Mouse (Mus musculus): ENCODE results near the gene Gm11273. TPM values are rescaled to one million over a fixed set of nuclear protein-coding genes. Genes with fewer than 3 reads are reported as not detected.

Gene Gm11273
- total and polyA plus RNA-seq, 3 experiments: 21.0 to 279 (median 28.3) TPM

- no peak for TF ChIP-seq ZC3H11A (IDR thresholded peaks at IDR 0.05; ENCODE audit: low read depth, low read length)
- no peak for TF ChIP-seq POLR2A (IDR thresholded peaks at IDR 0.05; ENCODE audit: low read depth, low read length)
- no peak for TF ChIP-seq ZNF384 (IDR thresholded peaks at IDR 0.05; ENCODE audit: low read depth, low read length)
- no peak for TF ChIP-seq ZKSCAN1 (IDR thresholded peaks at IDR 0.05; ENCODE audit: borderline replicate concordance, low read depth, low read length)
- no peak for TF ChIP-seq E2F4 (IDR thresholded peaks at IDR 0.05; ENCODE audit: insufficient replicate concordance, low read depth, low read length)
- no peak for TF ChIP-seq MAZ (IDR thresholded peaks at IDR 0.05; ENCODE audit: low read depth, low read length)
- peak overlapping the region; percentile 80 for H3K9ac ChIP-seq (ENCODE audit: insufficient read depth, low read depth)
- no peaks in the 10 kb centered on the region for H3K9me3 ChIP-seq (replicated peaks; ENCODE audit: low read length)
- H3K4me1 ChIP-seq (ENCODE audit: control insufficient read depth in 1 of 2, insufficient read depth in 2 of 2): peaks cover 0 to 23% of the 10 kb centered on the region in 2 experiments; a peak in 2 of 4 replicates
- H3K4me2 ChIP-seq (ENCODE audit: insufficient read depth, low read depth, poor library complexity, severe bottlenecking): peak overlapping the region; percentile 96
- in situ Hi-C loops (cut with MboI; ENCODE audit: low pct_ligation_motif_present, low pct_unique_long_range_greater_than_20kb, low sequenced_read_pairs): loop anchor here (10.0 kb wide), 1 partner anchor 48 kb away; the partner anchor contains the start of gene Zkscan3
- H3K27ac ChIP-seq (ENCODE audit: insufficient read depth, low read depth): no peak overlapping the region
- H3K36me3 ChIP-seq (replicated peaks in 1 of 2; ENCODE audit: control insufficient read depth in 1 of 2, insufficient read depth in 1 of 2, low read length in 1 of 2): peaks cover 9 to 33% of the 10 kb centered on the region in 2 experiments
- no peak for DNase-seq (ENCODE audit: extremely low read depth)
- H3K79me2 ChIP-seq (replicated peaks; ENCODE audit: control insufficient read depth, extremely low read depth, insufficient read depth, poor library complexity, severe bottlenecking): peaks cover 31% of the 10 kb centered on the region
- H3K4me3 ChIP-seq (replicated peaks in 1 of 3; ENCODE audit: low read depth in 2 of 3, low read length in 2 of 3, poor library complexity in 1 of 3): peak overlapping the region; percentile 83 to 97 (median 94)
- no peaks in the 10 kb centered on the region for H3K27me3 ChIP-seq (replicated peaks)
- dilution Hi-C loops (cut with MboI; ENCODE audit: extremely low pct_ligation_motif_present, extremely low pct_unique_long_range_greater_than_20kb, low sequenced_read_pairs): no loop called here
Measured at GRCm38 (mm10) chr13:21453042-21453441, 48.2 kb downstream of the Gm11273 start.

Other genes starting within 250 kb of the Gm11273 start
Only the 20 nearest of the 26 such genes appear.
- not detected in 2 replicates for gene Gpx5, start 208.7 kb downstream of the Gm11273 start, total RNA-seq (2012; rRNA removed)
- not detected in 2 replicates for gene Gpx5, start 208.7 kb downstream of the Gm11273 start, total RNA-seq (2014; rRNA removed)
- gene Gpx5, start 208.7 kb downstream of the Gm11273 start, polyA plus RNA-seq (2012; ENCODE audit: insufficient read length, low read depth): not detected in 2 replicates
- 0.29 TPM in 1 of 2 replicates, not detected in the other for gene Gpx6, start 189.3 kb downstream of the Gm11273 start, total RNA-seq (2012; rRNA removed)
- gene Gpx6, start 189.3 kb downstream of the Gm11273 start, total RNA-seq (2014; rRNA removed): 1.3 and 1.4 TPM in 2 replicates
- gene Gpx6, start 189.3 kb downstream of the Gm11273 start, polyA plus RNA-seq (2012; ENCODE audit: insufficient read length, low read depth): 1.2 and 2.2 TPM in 2 replicates
- not detected in 2 replicates for gene Olfr1367, start 154.5 kb downstream of the Gm11273 start, total RNA-seq (2012; rRNA removed)
- gene Olfr1367, start 154.5 kb downstream of the Gm11273 start, total RNA-seq (2014; rRNA removed): not detected in 2 replicates
- not detected in 2 replicates for gene Olfr1367, start 154.5 kb downstream of the Gm11273 start, polyA plus RNA-seq (2012; ENCODE audit: insufficient read length, low read depth)
- gene Zscan12, start 138.6 kb downstream of the Gm11273 start, total RNA-seq (2012; rRNA removed): 9.9 and 10.2 TPM in 2 replicates
- 14.7 and 15.1 TPM in 2 replicates for gene Zscan12, start 138.6 kb downstream of the Gm11273 start, total RNA-seq (2014; rRNA removed)
- gene Zscan12, start 138.6 kb downstream of the Gm11273 start, polyA plus RNA-seq (2012; ENCODE audit: insufficient read length, low read depth): 10.6 and 10.7 TPM in 2 replicates
- 20.0 and 20.9 TPM in 2 replicates for gene Zkscan3, start 98.7 kb downstream of the Gm11273 start, total RNA-seq (2012; rRNA removed)
- 32.7 and 36.2 TPM in 2 replicates for gene Zkscan3, start 98.7 kb downstream of the Gm11273 start, total RNA-seq (2014; rRNA removed)
- gene Zkscan3, start 98.7 kb downstream of the Gm11273 start, polyA plus RNA-seq (2012; ENCODE audit: insufficient read length, low read depth): 18.1 and 19.1 TPM in 2 replicates
- gene Pgbd1, start 60.4 kb downstream of the Gm11273 start, total RNA-seq (2012; rRNA removed): 3.1 and 4.0 TPM in 2 replicates
- gene Pgbd1, start 60.4 kb downstream of the Gm11273 start, total RNA-seq (2014; rRNA removed): 7.0 and 7.4 TPM in 2 replicates
- 3.0 and 3.9 TPM in 2 replicates for gene Pgbd1, start 60.4 kb downstream of the Gm11273 start, polyA plus RNA-seq (2012; ENCODE audit: insufficient read length, low read depth)
- gene Zscan26, start 47.7 kb downstream of the Gm11273 start, total RNA-seq (2012; rRNA removed): 14.8 and 16.0 TPM in 2 replicates
- 20.9 and 25.9 TPM in 2 replicates for gene Zscan26, start 47.7 kb downstream of the Gm11273 start, total RNA-seq (2014; rRNA removed)
- 13.4 and 14.2 TPM in 2 replicates for gene Zscan26, start 47.7 kb downstream of the Gm11273 start, polyA plus RNA-seq (2012; ENCODE audit: insufficient read length, low read depth)
- 0.76 and 0.80 TPM in 2 replicates for gene Nkapl, start 32.9 kb downstream of the Gm11273 start, total RNA-seq (2012; rRNA removed)
- 0.84 and 0.90 TPM in 2 replicates for gene Nkapl, start 32.9 kb downstream of the Gm11273 start, total RNA-seq (2014; rRNA removed)
- 0.26 and 0.56 TPM in 2 replicates for gene Nkapl, start 32.9 kb downstream of the Gm11273 start, polyA plus RNA-seq (2012; ENCODE audit: insufficient read length, low read depth)
- not detected in 2 replicates for gene Zkscan4, start 22.5 kb downstream of the Gm11273 start, total RNA-seq (2012; rRNA removed)
- not detected in 2 replicates for gene Zkscan4, start 22.5 kb downstream of the Gm11273 start, total RNA-seq (2014; rRNA removed)
- not detected in 2 replicates for gene Zkscan4, start 22.5 kb downstream of the Gm11273 start, polyA plus RNA-seq (2012; ENCODE audit: insufficient read length, low read depth)
- not detected in 2 replicates for gene Gm10065, start 22.0 kb downstream of the Gm11273 start, total RNA-seq (2012; rRNA removed)
- gene Gm10065, start 22.0 kb downstream of the Gm11273 start, total RNA-seq (2014; rRNA removed): not detected in 2 replicates
- gene Gm10065, start 22.0 kb downstream of the Gm11273 start, polyA plus RNA-seq (2012; ENCODE audit: insufficient read length, low read depth): not detected in 2 replicates
- gene AK157302, start 6.2 kb downstream of the Gm11273 start, total RNA-seq (2012; rRNA removed): 0.17 and 0.29 TPM in 2 replicates
- 0.47 TPM in 2 replicates for gene AK157302, start 6.2 kb downstream of the Gm11273 start, total RNA-seq (2014; rRNA removed)
- 0.26 TPM in 1 of 2 replicates, not detected in the other for gene AK157302, start 6.2 kb downstream of the Gm11273 start, polyA plus RNA-seq (2012; ENCODE audit: insufficient read length, low read depth)
- 7.4 and 8.1 TPM in 2 replicates for gene Zkscan8, start 29.7 kb upstream of the Gm11273 start, total RNA-seq (2012; rRNA removed)
- 7.6 and 8.3 TPM in 2 replicates for gene Zkscan8, start 29.7 kb upstream of the Gm11273 start, total RNA-seq (2014; rRNA removed)
- gene Zkscan8, start 29.7 kb upstream of the Gm11273 start, polyA plus RNA-seq (2012; ENCODE audit: insufficient read length, low read depth): 7.3 and 9.7 TPM in 2 replicates
- not detected in 2 replicates for gene Olfr1366, start 41.4 kb upstream of the Gm11273 start, total RNA-seq (2012; rRNA removed)
- not detected in 2 replicates for gene Olfr1366, start 41.4 kb upstream of the Gm11273 start, total RNA-seq (2014; rRNA removed)
- gene Olfr1366, start 41.4 kb upstream of the Gm11273 start, polyA plus RNA-seq (2012; ENCODE audit: insufficient read length, low read depth): 0.08 and 0.10 TPM in 2 replicates
- gene Olfr1535, start 58.5 kb upstream of the Gm11273 start, total RNA-seq (2012; rRNA removed): not detected in 2 replicates
- not detected in 2 replicates for gene Olfr1535, start 58.5 kb upstream of the Gm11273 start, total RNA-seq (2014; rRNA removed)
- gene Olfr1535, start 58.5 kb upstream of the Gm11273 start, polyA plus RNA-seq (2012; ENCODE audit: insufficient read length, low read depth): not detected in 2 replicates
- gene Olfr1364, start 80.3 kb upstream of the Gm11273 start, total RNA-seq (2012; rRNA removed): not detected in 2 replicates
- gene Olfr1364, start 80.3 kb upstream of the Gm11273 start, total RNA-seq (2014; rRNA removed): not detected in 2 replicates
- not detected in 2 replicates for gene Olfr1364, start 80.3 kb upstream of the Gm11273 start, polyA plus RNA-seq (2012; ENCODE audit: insufficient read length, low read depth)
- not detected in 2 replicates for gene Olfr1362, start 112.6 kb upstream of the Gm11273 start, total RNA-seq (2012; rRNA removed)
- gene Olfr1362, start 112.6 kb upstream of the Gm11273 start, total RNA-seq (2014; rRNA removed): not detected in 2 replicates
- gene Olfr1362, start 112.6 kb upstream of the Gm11273 start, polyA plus RNA-seq (2012; ENCODE audit: insufficient read length, low read depth): not detected in 2 replicates
- 1.0 and 1.4 TPM in 2 replicates for gene Olfr11, start 141.1 kb upstream of the Gm11273 start, total RNA-seq (2012; rRNA removed)
- gene Olfr11, start 141.1 kb upstream of the Gm11273 start, total RNA-seq (2014; rRNA removed): 0.34 and 0.70 TPM in 2 replicates
- 0.23 and 1.3 TPM in 2 replicates for gene Olfr11, start 141.1 kb upstream of the Gm11273 start, polyA plus RNA-seq (2012; ENCODE audit: insufficient read length, low read depth)
- gene Olfr1361, start 162.0 kb upstream of the Gm11273 start, total RNA-seq (2012; rRNA removed): not detected in 2 replicates
- gene Olfr1361, start 162.0 kb upstream of the Gm11273 start, total RNA-seq (2014; rRNA removed): not detected in 2 replicates
- gene Olfr1361, start 162.0 kb upstream of the Gm11273 start, polyA plus RNA-seq (2012; ENCODE audit: insufficient read length, low read depth): not detected in 2 replicates
- not detected in 2 replicates for gene Olfr1360, start 176.0 kb upstream of the Gm11273 start, total RNA-seq (2012; rRNA removed)
- not detected in 2 replicates for gene Olfr1360, start 176.0 kb upstream of the Gm11273 start, total RNA-seq (2014; rRNA removed)
- not detected in 2 replicates for gene Olfr1360, start 176.0 kb upstream of the Gm11273 start, polyA plus RNA-seq (2012; ENCODE audit: insufficient read length, low read depth)
- not detected in 2 replicates for gene Olfr1359, start 196.7 kb upstream of the Gm11273 start, total RNA-seq (2012; rRNA removed)
- not detected in 2 replicates for gene Olfr1359, start 196.7 kb upstream of the Gm11273 start, total RNA-seq (2014; rRNA removed)
- not detected in 2 replicates for gene Olfr1359, start 196.7 kb upstream of the Gm11273 start, polyA plus RNA-seq (2012; ENCODE audit: insufficient read length, low read depth)

Measured in CH12.LX (cell line).